Mouse (Mus musculus) limb, embryonic 14.5 days (tissue): ENCODE results near the gene Mypn. TPM values are rescaled to one million over a fixed set of nuclear protein-coding genes. Genes with fewer than 3 reads are reported as not detected.

ENCODE experiments used
- ATAC-seq: fragments of 200-750 bp; cut with Nextera tagmentation; 2 replicates; pipeline ENCODE4 v1.8.0; 2017; ENCODE audit warnings: low read depth, moderate number of reproducible peaks, moderate TSS enrichment; ENCODE audit not compliant: low FRiP score
- DNase-seq: peaks from one replicate; pipeline ENCODE4 v3.0.0-alpha.2; 2015; ENCODE audit warnings: low spot score
- H3K27ac ChIP-seq: fragments of 300-500 bp; sonication (generic); replicated peaks from 2 replicates; pipeline ENCODE4 v1.5.1; 2014; ENCODE audit warnings: low read depth, mild to moderate bottlenecking, low read length, moderate library complexity, mixed read lengths
- H3K27me3 ChIP-seq: fragments of 300-500 bp; sonication (generic); 2 replicates; pipeline ENCODE4 v1.6.1; 2014; ENCODE audit warnings: low read length, mixed read lengths; ENCODE audit not compliant: control insufficient read depth, insufficient read depth
- H3K36me3 ChIP-seq: fragments of 300-500 bp; sonication (generic); 2 replicates; pipeline ENCODE4 v1.6.1; 2014; ENCODE audit warnings: mild to moderate bottlenecking, low read length, moderate library complexity, mixed read lengths; ENCODE audit not compliant: control insufficient read depth, insufficient read depth
- H3K4me1 ChIP-seq: fragments of 300-500 bp; sonication (generic); 2 replicates; pipeline ENCODE4 v1.6.1; 2014; ENCODE audit warnings: antibody characterized with exemption, low read length, mixed read lengths; ENCODE audit not compliant: control insufficient read depth, insufficient read depth
- H3K4me2 ChIP-seq: fragments of 300-500 bp; sonication (generic); replicated peaks from 2 replicates; pipeline ENCODE4 v1.6.1; 2014; ENCODE audit warnings: low read depth, mild to moderate bottlenecking, low read length, moderate library complexity; ENCODE audit not compliant: severe bottlenecking
- H3K4me3 ChIP-seq: fragments of 300-500 bp; sonication (generic); replicated peaks from 2 replicates; pipeline ENCODE4 v1.5.1; 2014; ENCODE audit warnings: low read length
- H3K9ac ChIP-seq: fragments of 300-500 bp; sonication (generic); 2 replicates; pipeline ENCODE4 v1.6.1; 2014; ENCODE audit warnings: mild to moderate bottlenecking, low read depth, low read length, moderate library complexity; ENCODE audit not compliant: severe bottlenecking
- H3K9me3 ChIP-seq: fragments of 300-500 bp; sonication (generic); 2 replicates; pipeline ENCODE4 v1.6.1; 2016; ENCODE audit warnings: low read length; ENCODE audit not compliant: control insufficient read depth
- POLR2A ChIP-seq: fragments of 200-500 bp; IDR thresholded peaks from 2 replicates; pipeline ENCODE4 v1.8.0; 2012; ENCODE audit warnings: inconsistent platforms, mild to moderate bottlenecking, moderate library complexity, borderline replicate concordance; ENCODE audit not compliant: insufficient read depth, insufficient read length; ENCODE audit errors: extremely low read depth
- WGBS: fragments of 180-500 bp; shearing (Covaris S2); extraction: QIAGEN DNeasy Blood & Tissue Kit; methylation state at CpG from one replicate; pipeline ENCODE4 v1.1.7; 2014; 5-methylcytosine and 5-hydroxymethylcytosine counted together
- polyA plus RNA-seq, 2 experiments: library from polyadenylated mRNA; depleted of rRNA in 1 of 2; stranded (reverse) in 1 of 2; unstranded in 1 of 2; fragments of >200 nt; fragmentation: Nextera tagmentation in 1 of 2; extraction: Ambion mirVana in 1 of 2; gene quantifications; 2 replicates each; pipeline versions ENCODE4 v1.2.1 to v1.2.3; 2012 to 2014

The Mypn gene
- polyA plus RNA-seq (2012; rRNA removed) = 4.6 and 4.8 TPM in 2 replicates
- polyA plus RNA-seq (2014; fragmentation: Nextera tagmentation; extraction: Ambion mirVana) = 3.4 and 5.4 TPM in 2 replicates

DNA sequence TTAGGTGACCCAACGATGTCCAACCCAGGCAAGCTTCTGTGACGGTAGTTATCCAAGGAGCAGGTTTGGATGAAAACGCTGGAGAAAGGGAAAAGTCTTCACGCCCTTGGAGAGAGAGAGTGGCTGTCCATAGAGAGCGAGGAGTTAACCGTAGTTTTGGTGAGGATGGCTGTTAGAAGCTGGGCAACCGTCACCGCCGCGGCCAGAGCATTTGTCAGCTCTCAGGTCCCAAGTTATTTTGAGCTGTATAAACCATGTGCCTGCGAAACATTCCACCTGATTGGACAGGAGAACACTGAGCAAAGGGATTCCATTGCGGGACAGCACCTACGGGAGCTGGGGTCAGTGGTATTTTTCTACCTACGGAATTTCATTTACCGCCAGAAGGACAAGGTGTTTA is at the start of gene Mypn:
Gene Mypn (minus strand): TSS at position 225 of the 400 bp plus-strand sequence.
- TF ChIP-seq POLR2A = no peak
- Histone ChIP-seq H3K27ac (no peak within 1 kb of the TSS), H3K4me3 (no peak within 1 kb of the TSS), H3K4me1 (no peaks in the 10 kb centered on the region), H3K27me3 (no peaks in the 10 kb centered on the region), H3K36me3 (no peaks in the 10 kb centered on the region), H3K9ac (no peak within 1 kb of the TSS), H3K4me2 (no peak within 1 kb of the TSS), H3K9me3 (no peaks in the 10 kb centered on the region)
- no peak for ATAC-seq
- WGBS = 86% methylated on average over 15 of the region's 15 CpGs
- no peak for DNase-seq

DNA sequence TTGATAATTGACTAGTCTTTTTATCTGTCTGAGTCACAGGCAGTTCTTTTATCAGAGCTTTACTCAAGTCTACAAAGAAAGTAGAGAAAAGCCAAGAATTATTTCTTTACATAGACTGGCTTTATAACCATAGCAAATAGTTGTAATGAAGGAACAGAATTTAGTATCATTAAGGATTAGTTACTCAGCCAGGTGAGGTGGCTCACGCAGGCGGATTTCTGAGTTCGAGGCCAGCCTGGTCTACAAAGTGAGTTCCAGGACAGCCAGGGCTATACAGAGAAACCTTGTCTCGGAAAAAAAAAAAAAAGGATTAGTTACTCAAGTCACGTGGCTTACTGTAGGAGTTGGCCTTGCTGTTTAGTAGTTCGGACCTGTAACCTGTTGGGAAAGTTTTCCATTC is 44.7 kb upstream of the Mypn start:
- Histone ChIP-seq H3K27ac (no peak overlapping the region), H3K4me1 (no peaks in the 10 kb centered on the region), H3K9ac (no peak overlapping the region), H3K4me2 (no peak overlapping the region), H3K27me3 (no peaks in the 10 kb centered on the region), H3K36me3 (peaks cover 25% of the 10 kb centered on the region), H3K9me3 (no peaks in the 10 kb centered on the region), H3K4me3 (no peak overlapping the region)
- 95% methylated on average over 6 of the region's 6 CpGs for WGBS
- TF ChIP-seq POLR2A = no peak
- ATAC-seq = no peak
- DNase-seq = no peak

DNA sequence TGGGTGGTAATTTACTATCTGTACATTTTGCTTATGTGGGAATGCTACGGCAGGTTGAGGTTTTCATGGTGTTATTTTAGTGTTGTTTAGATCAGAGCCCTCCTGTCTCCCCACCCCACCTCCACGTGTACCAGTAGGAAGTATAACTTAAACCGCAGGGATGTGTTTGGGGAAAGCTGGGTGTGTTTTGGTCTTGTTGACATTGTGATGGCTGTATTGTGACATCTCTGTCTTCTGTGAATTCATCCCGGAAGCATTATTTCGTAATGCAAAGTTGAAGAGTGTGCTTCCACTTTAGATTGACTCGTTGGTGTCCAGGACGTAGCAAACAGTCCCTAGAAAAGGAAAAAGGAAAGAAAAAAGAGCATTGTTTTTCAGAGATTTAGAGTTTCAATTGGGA is 43.7 kb upstream of the Mypn start:
- 87% methylated on average over 7 of the region's 7 CpGs for WGBS

DNA sequence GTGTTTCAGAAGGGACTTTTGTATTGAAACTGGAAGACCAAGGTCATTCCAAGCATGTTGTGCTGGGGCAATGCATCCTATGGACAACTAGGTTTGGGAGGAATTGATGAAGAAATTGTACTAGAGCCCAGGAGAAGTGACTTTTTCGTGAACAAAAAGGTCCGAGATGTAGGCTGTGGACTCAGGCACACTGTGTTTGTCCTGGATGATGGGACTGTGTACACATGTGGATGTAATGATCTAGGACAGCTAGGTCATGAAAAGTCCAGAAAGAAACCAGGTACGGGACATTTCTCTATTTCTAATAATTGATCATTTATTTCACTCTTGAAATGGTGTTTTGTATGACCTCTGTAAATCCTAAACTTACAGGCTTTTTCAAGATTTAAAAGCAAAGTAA is 42.1 kb upstream of the Mypn start:
- Histone ChIP-seq H3K4me3 (no peak overlapping the region), H3K4me1 (peaks cover 8% of the 10 kb centered on the region), H3K4me2 (no peak overlapping the region), H3K36me3 (peaks cover 19% of the 10 kb centered on the region), H3K27ac (no peak overlapping the region), H3K9ac (no peak overlapping the region), H3K27me3 (no peaks in the 10 kb centered on the region), H3K9me3 (no peaks in the 10 kb centered on the region)
- no peak for ATAC-seq
- no peak for DNase-seq
- WGBS = 88% methylated on average over 3 of the region's 3 CpGs
- TF ChIP-seq POLR2A = no peak

More for the DNA sequence above, 43.7 kb upstream of the Mypn start:
- DNase-seq (no peak), ATAC-seq (no peak)
- H3K4me3 ChIP-seq = no peak overlapping the region
- no peak overlapping the region for H3K4me2 ChIP-seq
- no peak overlapping the region for H3K27ac ChIP-seq
- peaks cover 6% of the 10 kb centered on the region for H3K4me1 ChIP-seq
- H3K36me3 ChIP-seq = peaks cover 25% of the 10 kb centered on the region
- H3K9ac ChIP-seq = no peak overlapping the region
- H3K27me3 ChIP-seq = no peaks in the 10 kb centered on the region
- H3K9me3 ChIP-seq = no peaks in the 10 kb centered on the region
- no peak for TF ChIP-seq POLR2A

DNA sequence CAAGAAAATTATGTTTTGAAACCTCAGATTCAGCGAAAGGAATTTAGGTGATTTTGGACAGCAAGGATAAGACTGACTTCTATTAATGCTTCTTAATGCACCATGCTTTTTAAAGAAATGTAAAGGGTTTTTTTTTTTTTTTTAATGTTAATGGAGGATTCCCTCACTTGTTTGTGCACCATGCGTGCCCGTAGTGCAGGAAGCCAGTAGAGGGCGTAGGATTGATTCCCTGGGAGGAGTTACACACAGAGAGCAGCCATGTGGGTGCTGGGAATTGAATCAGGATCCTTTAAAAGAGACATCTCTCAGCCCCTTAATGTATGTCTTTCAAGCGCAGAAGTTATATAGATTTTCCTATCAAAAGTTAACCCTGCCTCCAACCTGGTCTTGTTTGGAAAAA is 41.0 kb upstream of the Mypn start:
- peak overlapping the region; percentile 98 for H3K4me3 ChIP-seq
- DNase-seq = peak; percentile 41
- H3K4me1 ChIP-seq = peaks cover 8% of the 10 kb centered on the region
- H3K4me2 ChIP-seq = peak overlapping the region; percentile 59
- peak overlapping the region; percentile 95 for H3K9ac ChIP-seq
- no peak for ATAC-seq
- peak overlapping the region; percentile 92; the same call in 1 of the 2 replicates for H3K27ac ChIP-seq
- no peaks in the 10 kb centered on the region for H3K27me3 ChIP-seq
- H3K36me3 ChIP-seq = peaks cover 8% of the 10 kb centered on the region
- H3K9me3 ChIP-seq = no peaks in the 10 kb centered on the region
- 16% methylated on average over 5 of the region's 5 CpGs for WGBS
- no peak for TF ChIP-seq POLR2A
